Mouse (Mus musculus) liver, embryonic 16.5 days (tissue): Measurements from ENCODE around the gene Kcnt2. TPM values are rescaled to one million over a fixed set of nuclear protein-coding genes. Genes with fewer than 3 reads are reported as not detected.

Experiments used
- ATAC-seq: fragments of 200-750 bp; cut with Nextera tagmentation; 2 replicates; pipeline ENCODE4 v1.8.0; 2017; ENCODE audit warnings: low read depth, mild to moderate bottlenecking, moderate number of reproducible peaks, moderate library complexity
- H3K27ac ChIP-seq: fragments of 300-500 bp; sonication (generic); 2 replicates; pipeline ENCODE4 v1.5.1; 2014; ENCODE audit warnings: mild to moderate bottlenecking, low read length
- H3K27me3 ChIP-seq: fragments of 300-500 bp; sonication (generic); 2 replicates; pipeline ENCODE4 v1.6.1; 2014; ENCODE audit warnings: low read depth, low read length, mixed read lengths; ENCODE audit not compliant: control insufficient read depth, insufficient read depth
- H3K36me3 ChIP-seq: fragments of 300-500 bp; sonication (generic); 2 replicates; pipeline ENCODE4 v1.6.1; 2014; ENCODE audit warnings: mild to moderate bottlenecking; ENCODE audit not compliant: control insufficient read depth, insufficient read depth
- H3K4me1 ChIP-seq: fragments of 300-500 bp; sonication (generic); 2 replicates; pipeline ENCODE4 v1.6.1; 2014; ENCODE audit warnings: low read depth, low read length, mixed read lengths; ENCODE audit not compliant: control insufficient read depth
- H3K4me2 ChIP-seq: fragments of 300-500 bp; sonication (generic); 2 replicates; pipeline ENCODE4 v1.6.1; 2014; ENCODE audit warnings: low read depth, low read length, mixed read lengths
- H3K4me3 ChIP-seq: fragments of 300-500 bp; sonication (generic); 2 replicates; pipeline ENCODE4 v1.5.1; 2014; ENCODE audit warnings: low read depth, mild to moderate bottlenecking, low read length
- H3K9ac ChIP-seq: fragments of 300-500 bp; sonication (generic); 2 replicates; pipeline ENCODE4 v1.6.1; 2014; ENCODE audit warnings: low read depth, low read length
- H3K9me3 ChIP-seq: fragments of 300-500 bp; sonication (generic); replicated peaks from 2 replicates; pipeline ENCODE4 v1.6.1; 2016; ENCODE audit warnings: low read length; ENCODE audit not compliant: control insufficient read depth
- WGBS: fragments of 180-500 bp; shearing (Covaris S2); extraction: QIAGEN DNeasy Blood & Tissue Kit; methylation state at CpG from one replicate; pipeline ENCODE4 v1.1.7; 2014; ENCODE audit not compliant: insufficient replicate concordance; 5-methylcytosine and 5-hydroxymethylcytosine counted together
- polyA plus RNA-seq: library from polyadenylated mRNA; unstranded; fragments of >200 nt; fragmentation: Nextera tagmentation; extraction: Ambion mirVana; gene quantifications from 2 replicates; pipeline ENCODE4 v1.2.1, GENCODE M21; 2015

Kcnt2 gene
- polyA plus RNA-seq, 1 experiment from 2014 or later: 0.07 TPM

GRCm38 (mm10) chr1:140273624-140274023 is 27.7 kb downstream of the Kcnt2 start:
- no peak for ATAC-seq

GRCm38 (mm10) chr1:140275813-140276212 is 29.9 kb downstream of the Kcnt2 start:
- Histone ChIP-seq H3K27ac (no peak overlapping the region), H3K27me3 (no peaks in the 10 kb centered on the region), H3K4me3 (no peak overlapping the region), H3K9me3 (no peaks in the 10 kb centered on the region), H3K9ac (no peak overlapping the region), H3K36me3 (no peaks in the 10 kb centered on the region), H3K4me2 (no peak overlapping the region), H3K4me1 (no peaks in the 10 kb centered on the region)
- no peak for ATAC-seq

More at GRCm38 (mm10) chr1:140273624-140274023, 27.7 kb downstream of the Kcnt2 start:
- Histone ChIP-seq H3K27me3 (no peaks in the 10 kb centered on the region), H3K4me2 (no peak overlapping the region), H3K36me3 (no peaks in the 10 kb centered on the region), H3K4me3 (no peak overlapping the region), H3K4me1 (no peaks in the 10 kb centered on the region), H3K9me3 (no peaks in the 10 kb centered on the region), H3K27ac (no peak overlapping the region), H3K9ac (no peak overlapping the region)
- WGBS: 59% methylated on average over 3 of the region's 3 CpGs

- no peaks in the 10 kb centered on the region for H3K9me3 ChIP-seq
- 57% methylated on average over 3 of the region's 3 CpGs for WGBS
- no peak for ATAC-seq
Observed at GRCm38 (mm10) chr1:140293140-140293539, 47.2 kb downstream of the Kcnt2 start.

GRCm38 (mm10) chr1:140295482-140295881 is 49.5 kb downstream of the Kcnt2 start:
- Histone ChIP-seq H3K4me1 (no peaks in the 10 kb centered on the region), H3K9ac (no peak overlapping the region), H3K9me3 (no peaks in the 10 kb centered on the region), H3K4me3 (no peak overlapping the region), H3K27me3 (no peaks in the 10 kb centered on the region), H3K4me2 (no peak overlapping the region), H3K36me3 (no peaks in the 10 kb centered on the region), H3K27ac (no peak overlapping the region)
- ATAC-seq: no peak

More at GRCm38 (mm10) chr1:140293140-140293539, 47.2 kb downstream of the Kcnt2 start:
- H3K36me3 ChIP-seq: no peaks in the 10 kb centered on the region
- no peak overlapping the region for H3K4me2 ChIP-seq
- H3K4me3 ChIP-seq: no peak overlapping the region
- H3K9ac ChIP-seq: no peak overlapping the region
- H3K27me3 ChIP-seq: no peaks in the 10 kb centered on the region
- no peak overlapping the region for H3K27ac ChIP-seq
- H3K4me1 ChIP-seq: no peaks in the 10 kb centered on the region

- Histone ChIP-seq H3K27ac (no peak overlapping the region), H3K4me2 (no peak overlapping the region), H3K27me3 (no peaks in the 10 kb centered on the region), H3K9ac (no peak overlapping the region), H3K4me1 (no peaks in the 10 kb centered on the region), H3K36me3 (no peaks in the 10 kb centered on the region), H3K9me3 (no peaks in the 10 kb centered on the region), H3K4me3 (no peak overlapping the region)
- ATAC-seq: no peak
- 63% methylated on average over 1 of the region's 1 CpGs for WGBS
Observed at GRCm38 (mm10) chr1:140304244-140304643, 58.3 kb downstream of the Kcnt2 start.

- no peak overlapping the region for H3K4me2 ChIP-seq
- H3K4me3 ChIP-seq: no peak overlapping the region
- no peak overlapping the region for H3K9ac ChIP-seq
- no peaks in the 10 kb centered on the region for H3K4me1 ChIP-seq
- H3K27ac ChIP-seq: no peak overlapping the region
- H3K27me3 ChIP-seq: no peaks in the 10 kb centered on the region
- H3K36me3 ChIP-seq: no peaks in the 10 kb centered on the region
- no peaks in the 10 kb centered on the region for H3K9me3 ChIP-seq
- no peak for ATAC-seq
Observed at GRCm38 (mm10) chr1:140305344-140305743, 59.4 kb downstream of the Kcnt2 start.

GRCm38 (mm10) chr1:140306339-140306738 is 60.4 kb downstream of the Kcnt2 start:
- ATAC-seq: no peak
- Histone ChIP-seq H3K4me1 (no peaks in the 10 kb centered on the region), H3K36me3 (no peaks in the 10 kb centered on the region), H3K27me3 (no peaks in the 10 kb centered on the region), H3K4me2 (no peak overlapping the region), H3K9me3 (no peaks in the 10 kb centered on the region), H3K4me3 (no peak overlapping the region), H3K9ac (no peak overlapping the region), H3K27ac (no peak overlapping the region)
- 51% methylated on average over 2 of the region's 2 CpGs for WGBS

- 72% methylated on average over 2 of the region's 2 CpGs for WGBS
- Histone ChIP-seq H3K4me3 (no peak overlapping the region), H3K27me3 (no peaks in the 10 kb centered on the region), H3K27ac (no peak overlapping the region), H3K4me2 (no peak overlapping the region), H3K4me1 (no peaks in the 10 kb centered on the region), H3K36me3 (no peaks in the 10 kb centered on the region), H3K9me3 (no peaks in the 10 kb centered on the region), H3K9ac (no peak overlapping the region)
- ATAC-seq: no peak
Observed at GRCm38 (mm10) chr1:140310739-140311138, 64.8 kb downstream of the Kcnt2 start.

- Histone ChIP-seq H3K4me2 (no peak overlapping the region), H3K36me3 (no peaks in the 10 kb centered on the region), H3K9ac (no peak overlapping the region), H3K27ac (no peak overlapping the region), H3K9me3 (no peaks in the 10 kb centered on the region), H3K4me1 (no peaks in the 10 kb centered on the region), H3K27me3 (no peaks in the 10 kb centered on the region), H3K4me3 (no peak overlapping the region)
- no peak for ATAC-seq
- WGBS: 49% methylated on average over 3 of the region's 3 CpGs
Observed at GRCm38 (mm10) chr1:140325088-140325487, 79.1 kb downstream of the Kcnt2 start.

- 59% methylated on average over 3 of the region's 3 CpGs for WGBS
- Histone ChIP-seq H3K4me3 (no peak overlapping the region), H3K9ac (no peak overlapping the region)
Observed at GRCm38 (mm10) chr1:140326709-140327108, 80.8 kb downstream of the Kcnt2 start.

More at GRCm38 (mm10) chr1:140326709-140327108, 80.8 kb downstream of the Kcnt2 start:
- Histone ChIP-seq H3K9me3 (no peaks in the 10 kb centered on the region), H3K36me3 (no peaks in the 10 kb centered on the region), H3K27ac (no peak overlapping the region), H3K27me3 (no peaks in the 10 kb centered on the region), H3K4me2 (no peak overlapping the region), H3K4me1 (no peaks in the 10 kb centered on the region)
- no peak for ATAC-seq
